Mouse (Mus musculus): ENCODE measurements around the gene Pdk2.

Gene Pdk2

DNA sequence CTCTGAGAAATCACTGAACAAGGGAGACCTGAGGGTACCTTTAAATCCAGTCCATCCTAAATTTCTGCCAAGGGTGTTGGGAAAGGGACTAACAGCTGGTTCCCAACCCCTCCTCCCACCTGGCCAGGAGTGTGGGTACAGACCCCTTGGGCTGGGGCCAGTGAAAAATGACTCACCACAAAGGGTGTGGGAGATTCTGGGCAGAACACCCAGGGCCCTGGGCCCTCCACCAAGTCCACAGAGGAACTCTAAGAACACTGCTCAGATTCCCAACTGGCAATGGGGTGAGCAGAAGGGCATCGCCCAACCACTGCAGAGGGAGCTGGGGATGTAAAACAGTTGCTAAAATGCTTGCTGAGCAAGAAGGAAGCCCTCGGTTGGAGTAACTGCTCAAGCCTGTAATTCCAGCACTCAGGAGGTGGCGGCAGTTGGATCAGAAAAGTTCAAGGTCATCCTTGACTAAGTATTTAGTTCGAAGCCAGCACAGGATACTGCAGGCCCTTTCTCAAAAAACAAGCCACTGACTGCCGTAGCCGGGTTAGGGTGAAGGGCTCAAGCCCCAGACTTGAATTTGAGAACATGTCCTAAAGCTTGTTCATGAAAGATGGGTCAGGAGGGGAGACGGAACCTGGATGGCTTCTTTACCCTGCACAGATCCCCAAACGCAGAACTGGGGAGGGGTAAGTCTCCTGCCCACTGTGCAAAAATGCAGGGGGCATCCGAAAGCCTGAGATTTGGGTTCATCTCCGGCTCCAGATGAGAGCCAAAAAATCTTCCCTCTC lies 52.2 kb downstream of the Pdk2 start:
- DNase-seq (ENCODE audit: low spot score in 2 of 2), result no peak

DNA sequence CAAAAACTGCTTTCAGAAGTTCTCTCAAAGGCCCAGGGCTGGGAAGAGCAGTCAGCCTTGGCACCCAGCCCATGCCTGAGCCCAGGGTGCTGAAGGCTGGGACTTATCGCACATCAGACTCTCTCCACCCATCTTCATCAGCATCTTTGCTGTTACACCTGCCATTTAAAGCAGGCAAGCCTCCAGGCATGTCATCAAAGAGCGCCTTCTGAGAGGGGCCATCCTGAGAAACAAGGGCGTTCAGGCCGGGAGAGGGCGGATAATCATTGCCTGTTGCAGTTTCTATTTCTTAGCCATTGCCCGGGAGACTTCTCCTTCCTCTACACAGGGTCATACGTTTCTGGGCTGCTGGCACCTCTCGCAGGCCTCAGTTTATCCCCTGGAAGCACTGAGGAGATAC lies 53.3 kb downstream of the Pdk2 start:
- DNase-seq (ENCODE audit: low spot score in 2 of 2), result no peak

DNA sequence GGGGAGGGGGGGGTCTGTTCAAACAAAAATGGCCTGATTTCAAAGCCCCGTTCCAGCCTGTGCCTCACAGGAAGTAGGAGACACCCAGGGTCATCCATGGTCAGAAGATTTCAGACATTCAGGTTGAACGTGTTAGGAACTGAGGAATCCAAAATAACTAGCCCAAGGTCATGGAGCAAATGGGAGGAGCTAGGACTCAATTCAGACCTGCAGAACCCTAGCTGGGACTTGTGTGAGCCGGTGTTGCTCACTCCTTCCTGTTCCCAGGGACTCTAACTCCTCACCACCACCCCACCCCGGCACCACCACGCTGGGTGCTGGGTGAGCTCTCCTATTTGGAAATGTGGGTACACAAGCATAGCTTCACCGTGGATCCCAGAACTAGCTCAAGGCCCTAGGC lies 53.8 kb downstream of the Pdk2 start:
- DNase-seq (ENCODE audit: low spot score in 2 of 2), result no peak

DNA sequence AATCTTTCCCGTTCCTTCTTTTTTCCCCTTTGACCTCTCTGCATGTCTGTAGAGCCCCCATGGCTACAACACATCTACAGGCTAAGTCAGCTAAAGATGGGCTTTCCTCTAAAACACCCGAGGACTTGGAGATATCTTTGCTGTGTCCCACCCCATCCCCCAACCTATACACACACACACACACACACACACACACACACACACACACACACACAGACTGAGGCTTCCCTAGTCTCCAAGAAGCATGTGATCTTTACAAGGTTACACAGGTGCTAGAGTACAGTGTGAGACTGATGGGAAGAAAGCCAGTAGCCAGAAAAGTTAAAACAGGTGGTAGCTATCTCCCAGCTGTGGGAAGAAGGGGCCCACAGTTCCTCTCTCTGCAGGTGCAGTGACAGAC lies 54.7 kb downstream of the Pdk2 start:
- DNase-seq (ENCODE audit: low spot score in 2 of 2), result no peak

DNA sequence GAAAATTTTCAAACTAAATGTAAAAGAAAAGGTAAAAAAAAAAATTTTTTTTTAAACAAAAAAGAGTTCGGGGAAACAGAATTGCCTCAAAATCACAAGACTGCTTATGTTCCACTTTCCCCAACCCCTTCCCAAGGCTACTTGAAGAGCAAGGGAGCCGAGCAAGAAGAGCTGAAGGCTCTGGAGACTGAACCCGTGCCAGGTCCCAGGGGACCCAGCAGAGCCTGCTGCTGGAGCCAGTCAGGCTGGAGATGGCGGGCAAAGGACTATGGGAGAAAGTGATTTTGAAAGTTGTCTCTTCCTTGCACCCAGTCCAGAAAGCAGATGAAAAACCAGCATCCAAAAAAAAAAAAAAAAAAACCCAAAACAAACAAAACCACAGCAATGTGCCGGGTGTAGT lies 55.3 kb downstream of the Pdk2 start:
- DNase-seq (ENCODE audit: low spot score in 2 of 2), result no peak

DNA sequence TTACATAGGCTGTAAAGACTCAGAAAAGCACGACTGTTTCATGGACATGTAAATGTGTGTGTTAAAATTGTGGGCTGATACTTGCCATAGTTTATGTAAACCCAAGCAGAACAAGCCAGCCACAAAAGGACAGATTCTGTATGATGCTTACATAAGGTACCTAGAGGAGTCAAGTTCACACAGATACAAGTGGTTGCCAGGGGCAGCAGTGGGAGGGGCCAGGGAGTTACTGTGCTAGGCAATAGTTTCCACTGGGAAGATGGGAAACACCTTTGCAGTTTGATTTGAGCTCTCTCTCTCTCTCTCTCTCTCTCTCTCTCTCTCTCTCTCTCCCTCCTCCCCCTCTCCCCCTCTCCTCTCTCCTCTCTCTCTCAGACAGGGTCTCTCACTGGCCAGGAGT lies 56.0 kb downstream of the Pdk2 start:
- DNase-seq (ENCODE audit: low spot score in 2 of 2), result no peak

DNA sequence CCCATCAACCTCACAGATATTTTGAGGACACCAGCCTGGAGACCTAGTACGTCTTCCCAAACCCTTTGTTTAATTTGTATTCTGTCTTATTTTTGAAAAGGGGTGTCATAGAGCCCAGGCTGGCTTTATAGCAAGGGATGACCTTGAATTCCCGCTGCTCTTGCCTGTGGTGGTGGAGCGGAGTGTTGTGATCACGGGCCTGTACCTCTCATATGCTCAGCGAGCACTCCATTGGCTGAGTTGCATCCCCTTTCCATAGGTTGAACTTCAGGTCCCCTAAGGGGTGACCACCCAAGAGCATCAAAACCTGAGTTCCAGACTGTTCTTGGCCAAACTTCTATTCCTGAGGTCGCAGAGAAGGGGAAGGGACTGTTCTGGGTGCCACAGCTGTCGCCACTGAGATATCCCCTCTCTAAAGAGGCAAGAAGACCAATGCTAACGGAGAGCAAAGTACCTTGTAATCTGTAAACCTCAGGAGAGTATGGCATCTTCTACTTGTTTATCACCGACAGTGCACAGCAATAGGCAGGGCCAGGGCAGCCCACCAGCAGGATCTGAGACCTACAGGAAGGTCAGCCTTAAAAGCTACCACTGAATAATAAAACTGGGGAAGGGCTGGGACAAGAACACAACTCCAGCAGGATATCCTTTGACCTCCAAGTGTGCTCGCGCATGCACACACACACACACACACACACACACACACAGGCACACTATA lies 61.5 kb downstream of the Pdk2 start:
- no peak for DNase-seq (ENCODE audit: low spot score in 2 of 2)

DNA sequence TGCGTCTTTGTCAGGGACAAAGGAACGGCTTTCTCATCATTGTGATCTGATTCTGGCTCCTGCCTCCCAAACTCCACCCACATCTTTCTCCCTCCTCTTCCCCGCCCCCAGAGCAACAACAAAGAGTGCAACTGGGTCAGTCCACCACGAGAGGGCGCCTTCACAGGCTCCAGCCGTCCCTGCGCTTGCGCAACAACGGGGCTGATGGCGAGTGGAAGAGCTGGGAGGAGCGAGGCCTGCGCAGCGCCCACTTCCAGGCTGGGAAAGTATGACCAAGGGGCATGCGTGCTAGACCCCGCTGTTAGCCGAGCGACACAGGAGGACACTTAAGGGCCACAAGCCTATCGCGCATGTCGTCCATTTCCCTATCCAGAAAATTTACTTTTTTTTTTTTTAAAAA lies 62.2 kb downstream of the Pdk2 start:
- peak; percentile 88 to 94 for DNase-seq (ENCODE audit: low spot score in 2 of 2)

DNA sequence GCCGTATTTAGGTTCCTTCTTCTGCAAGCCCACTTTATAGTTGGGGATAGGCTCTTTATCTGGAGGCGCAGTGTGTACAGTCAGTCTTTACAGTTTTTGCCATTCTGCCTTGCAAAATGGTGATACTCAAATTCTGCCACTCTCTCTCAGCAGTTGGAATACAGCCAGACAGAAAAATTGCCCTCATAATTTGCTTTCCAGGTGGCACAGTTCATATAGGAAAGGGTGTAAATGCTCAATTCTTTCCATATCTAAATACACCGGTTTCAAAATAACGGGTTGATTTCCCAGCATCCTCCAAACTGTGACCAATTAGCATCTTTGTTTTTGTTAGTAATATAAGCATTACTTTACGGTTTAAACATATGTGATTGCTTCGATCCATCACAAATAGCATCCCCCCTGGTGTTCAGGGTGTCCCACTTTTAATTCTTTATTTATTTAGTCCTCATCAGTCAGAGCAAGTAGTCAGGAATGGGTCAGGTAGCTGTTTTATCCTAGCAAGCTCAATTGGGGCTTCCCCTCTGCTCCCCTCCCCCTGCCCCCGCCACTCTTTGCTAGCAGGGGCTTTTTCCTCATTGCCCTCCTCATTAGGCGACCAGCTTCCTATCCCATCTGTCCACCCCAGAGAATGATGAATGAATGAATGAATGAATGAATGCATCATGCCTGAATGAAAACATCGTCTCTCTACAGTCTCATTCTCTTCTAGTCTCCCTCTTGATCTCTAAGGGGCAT lies 62.8 kb downstream of the Pdk2 start:
- no peak for DNase-seq (ENCODE audit: low spot score in 2 of 2)

All from spleen, postnatal 14 days (tissue).